Mouse (Mus musculus): ENCODE measurements around the gene Gm17689. TPM values are rescaled to one million over a fixed set of nuclear protein-coding genes. Genes with fewer than 3 reads are reported as not detected.

The Gm17689 gene
- polyA plus RNA-seq (2015; fragmentation: Nextera tagmentation; extraction: Ambion mirVana) = not detected in 2 replicates

DNA sequence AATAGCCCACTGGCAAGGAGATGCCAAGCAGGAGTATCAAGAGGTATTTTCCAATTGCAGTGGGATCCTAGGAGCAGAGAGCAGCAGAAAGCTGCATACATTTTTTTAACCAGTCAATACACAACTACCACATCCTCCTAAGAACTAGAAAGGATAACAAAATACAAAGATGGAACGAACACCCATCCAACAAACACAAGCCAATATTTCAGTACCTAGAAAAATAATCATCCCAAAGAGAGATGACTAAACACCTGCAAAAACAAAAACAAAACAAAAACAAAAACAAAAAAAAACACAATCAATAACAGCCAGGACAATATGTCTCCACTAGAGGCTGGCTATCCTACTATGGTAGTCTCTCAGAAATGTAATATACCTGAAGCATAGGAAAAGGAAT is at the start of gene Gm17689:
Gene Gm17689, minus strand, starts transcription at position 101 of the 400 bp plus-strand sequence.
- no peak within 1 kb of the TSS for H3K27ac ChIP-seq (ENCODE audit: low read length)
- ATAC-seq = no peak
- no peaks in the 10 kb centered on the region for H3K4me1 ChIP-seq (ENCODE audit: control insufficient read depth, insufficient read depth, low read length)
- H3K36me3 ChIP-seq (ENCODE audit: control insufficient read depth, insufficient read depth, low read length) = no peaks in the 10 kb centered on the region
- WGBS = 70% methylated on average over 1 of the region's 1 CpGs
- no peak within 1 kb of the TSS for H3K9ac ChIP-seq (ENCODE audit: low read depth, low read length)
- H3K4me2 ChIP-seq (ENCODE audit: low read depth, low read length) = no peak within 1 kb of the TSS
- no peaks in the 10 kb centered on the region for H3K27me3 ChIP-seq (replicated peaks; ENCODE audit: control insufficient read depth, insufficient read depth, low read length)
- H3K4me3 ChIP-seq (ENCODE audit: low read length) = no peak within 1 kb of the TSS
- H3K9me3 ChIP-seq (ENCODE audit: control insufficient read depth, low read length) = 0 out of 2 replicates have a peak, but pooled peaks cover 5% of the 10 kb centered on the region

DNA sequence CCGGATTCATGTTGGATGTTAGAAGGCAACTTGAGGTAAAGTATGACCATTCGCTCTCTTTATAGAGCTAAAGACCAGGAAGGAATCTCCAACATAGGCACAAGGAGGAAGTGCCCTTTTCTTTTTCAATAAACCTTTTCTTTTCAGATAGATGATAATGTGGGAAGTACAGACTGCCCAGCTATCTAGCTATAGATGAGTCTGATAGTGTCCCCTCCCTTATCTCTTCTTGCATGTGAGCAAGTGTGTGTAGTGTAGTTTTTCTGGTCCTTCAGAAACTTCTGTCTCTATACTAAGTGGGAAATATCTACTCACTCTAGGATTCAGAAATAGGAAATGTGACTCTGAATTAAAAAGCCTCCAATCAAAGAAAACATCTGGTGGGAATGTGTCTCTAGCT is 40.6 kb downstream of the Gm17689 start, which contains the start of gene Gm5615:
Gene Gm5615, minus strand, starts transcription at position 101 of the 400 bp plus-strand sequence.
- 91% methylated on average over 2 of the region's 2 CpGs for WGBS
- ATAC-seq = no peak
- Histone ChIP-seq H3K9me3 (ENCODE audit: control insufficient read depth, low read length) (no peaks in the 10 kb centered on the region), H3K27me3 (replicated peaks; ENCODE audit: control insufficient read depth, insufficient read depth, low read length) (no peaks in the 10 kb centered on the region), H3K4me3 (ENCODE audit: low read length) (no peak within 1 kb of the TSS), H3K4me1 (ENCODE audit: control insufficient read depth, insufficient read depth, low read length) (no peaks in the 10 kb centered on the region), H3K4me2 (ENCODE audit: low read depth, low read length) (no peak within 1 kb of the TSS), H3K27ac (ENCODE audit: low read length) (no peak within 1 kb of the TSS), H3K9ac (ENCODE audit: low read depth, low read length) (no peak within 1 kb of the TSS), H3K36me3 (ENCODE audit: control insufficient read depth, insufficient read depth, low read length) (no peaks in the 10 kb centered on the region)

Other genes with a start within 250 kb of the Gm17689 start
- not detected in 2 replicates for gene Gm7257, start 150.8 kb downstream of the Gm17689 start, polyA plus RNA-seq (2015; fragmentation: Nextera tagmentation; extraction: Ambion mirVana)
- gene Gm9513, start 107.0 kb downstream of the Gm17689 start, polyA plus RNA-seq (2015; fragmentation: Nextera tagmentation; extraction: Ambion mirVana) = not detected in 2 replicates
- not detected in 2 replicates for gene Gm5615, start 40.7 kb downstream of the Gm17689 start, polyA plus RNA-seq (2015; fragmentation: Nextera tagmentation; extraction: Ambion mirVana)
- gene A630095E13Rik, start 60.7 kb upstream of the Gm17689 start, polyA plus RNA-seq (2015; fragmentation: Nextera tagmentation; extraction: Ambion mirVana) = not detected in 2 replicates
- gene Acrv1, start 110.6 kb upstream of the Gm17689 start, polyA plus RNA-seq (2015; fragmentation: Nextera tagmentation; extraction: Ambion mirVana) = not detected in 2 replicates
- gene Chek1, start 144.4 kb upstream of the Gm17689 start, polyA plus RNA-seq (2015; fragmentation: Nextera tagmentation; extraction: Ambion mirVana) = 17.9 and 24.3 TPM in 2 replicates
- gene Stt3a, start 185.0 kb upstream of the Gm17689 start, polyA plus RNA-seq (2015; fragmentation: Nextera tagmentation; extraction: Ambion mirVana) = 323 and 324 TPM in 2 replicates
- gene Ei24, start 214.8 kb upstream of the Gm17689 start, polyA plus RNA-seq (2015; fragmentation: Nextera tagmentation; extraction: Ambion mirVana) = 81.8 and 84.8 TPM in 2 replicates
- gene Fez1, start 239.2 kb upstream of the Gm17689 start, polyA plus RNA-seq (2015; fragmentation: Nextera tagmentation; extraction: Ambion mirVana) = 13.1 and 14.4 TPM in 2 replicates

Measured in intestine, embryonic 16.5 days (tissue).